In the genomic region with DNA sequence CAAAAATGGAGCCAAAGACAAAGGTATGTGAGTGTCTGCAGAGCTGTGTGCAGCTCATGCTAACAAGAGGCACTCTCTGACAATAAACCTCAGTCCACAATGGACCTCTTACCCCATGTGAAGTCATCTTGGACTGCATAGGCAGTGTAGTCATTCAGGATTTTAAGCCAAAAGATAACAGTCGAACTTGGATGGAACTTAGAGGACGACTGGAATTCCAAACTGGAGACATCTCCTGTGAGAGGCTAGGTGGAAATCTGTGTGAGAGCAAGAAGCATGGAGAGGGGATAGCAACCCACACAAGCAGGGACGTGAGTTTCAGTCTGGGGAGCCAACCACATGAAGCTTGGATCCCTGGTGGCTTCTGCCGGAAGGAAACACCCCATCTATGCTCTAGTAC, we compare ENCODE assay signal across 23 mouse cellular contexts.
DNase-seq lines count a peak whose midpoint lies in the region; ATAC-seq lines count a peak whose summit lies in the region.
"Had no signal": no experiment of that assay in that cellular context is flagged by ENCODE, and none has a peak within 500 bp of the region (broad histone marks: within the 10 kb centered on the region; RNA-seq: fewer than 3 reads in every experiment).

No protein-coding gene starts in this region.

- H3K9me3 ChIP-seq in heart, embryonic 11.5 days (replicated peaks; ENCODE audit: control insufficient read depth, low read length), result no peaks in the 10 kb centered on the region
- H3K9me3 ChIP-seq in forebrain, embryonic 10.5 days, result no peaks in the 10 kb centered on the region
- H3K9me3 ChIP-seq: embryonic facial prominence, embryonic 13.5 days; embryonic facial prominence, embryonic 15.5 days; forebrain, embryonic 13.5 days; forebrain, embryonic 15.5 days had no signal

- no peak overlapping the region for H3K4me2 ChIP-seq in heart, embryonic 11.5 days
- H3K4me2 ChIP-seq: embryonic facial prominence, embryonic 13.5 days; embryonic facial prominence, embryonic 15.5 days; forebrain, embryonic 13.5 days; forebrain, embryonic 15.5 days had no signal

- no peak overlapping the region for H3K4me3 ChIP-seq in heart, embryonic 11.5 days (ENCODE audit: low read depth, low read length)
- no peak overlapping the region for H3K4me3 ChIP-seq in forebrain, embryonic 10.5 days
- H3K4me3 ChIP-seq: embryonic facial prominence, embryonic 13.5 days; embryonic facial prominence, embryonic 15.5 days; erythroblast, embryonic 14.5 days; forebrain, embryonic 13.5 days; forebrain, embryonic 15.5 days had no signal

- H3K9ac ChIP-seq in heart, embryonic 11.5 days (ENCODE audit: low read depth, low read length), result no peak overlapping the region
- H3K9ac ChIP-seq: embryonic facial prominence, embryonic 13.5 days; embryonic facial prominence, embryonic 15.5 days; forebrain, embryonic 13.5 days; forebrain, embryonic 15.5 days had no signal

- H3K4me1 ChIP-seq in heart, embryonic 11.5 days (ENCODE audit: control insufficient read depth, insufficient read depth, low read length), result no peaks in the 10 kb centered on the region
- H3K4me1 ChIP-seq in forebrain, embryonic 10.5 days, result peaks cover 14% of the 10 kb centered on the region
- H3K4me1 ChIP-seq: embryonic facial prominence, embryonic 15.5 days had no signal

- no peaks in the 10 kb centered on the region for H3K27me3 ChIP-seq in heart, embryonic 11.5 days (ENCODE audit: control insufficient read depth, insufficient read depth, low read length)
- no peaks in the 10 kb centered on the region for H3K27me3 ChIP-seq in forebrain, embryonic 10.5 days (ENCODE audit: poor library complexity, severe bottlenecking)
- H3K27me3 ChIP-seq: embryonic facial prominence, embryonic 13.5 days; embryonic facial prominence, embryonic 15.5 days; forebrain, embryonic 13.5 days; forebrain, embryonic 15.5 days had no signal

- intact Hi-C loops in heart, postnatal 14 days (cut with DNase I), result no loop called here
- intact Hi-C loops in heart, postnatal 10 days (cut with DNase I), result no loop called here

- ATAC-seq in heart, embryonic 11.5 days (replicated peaks; ENCODE audit: insufficient number of reproducible peaks, low FRiP score, low TSS enrichment), result no peak
- ATAC-seq: forebrain, embryonic 13.5 days; forebrain, embryonic 15.5 days had no signal

- WGBS in heart, embryonic 11.5 days (ENCODE audit: insufficient replicate concordance), result 66% methylated on average over 4 of the region's 4 CpGs
- WGBS in forebrain, embryonic 10.5 days, result 83% methylated on average over 4 of the region's 4 CpGs

- H3K36me3 ChIP-seq in heart, embryonic 11.5 days (ENCODE audit: control insufficient read depth, insufficient read depth, low read length), result no peaks in the 10 kb centered on the region
- H3K36me3 ChIP-seq in forebrain, embryonic 10.5 days (replicated peaks), result no peaks in the 10 kb centered on the region
- H3K36me3 ChIP-seq: embryonic facial prominence, embryonic 13.5 days; embryonic facial prominence, embryonic 15.5 days; forebrain, embryonic 15.5 days had no signal

- H3K27ac ChIP-seq in heart, embryonic 11.5 days (ENCODE audit: low read depth, low read length), result no peak overlapping the region
- no peak overlapping the region for H3K27ac ChIP-seq in forebrain, embryonic 10.5 days
- H3K27ac ChIP-seq: embryonic facial prominence, embryonic 13.5 days; embryonic facial prominence, embryonic 15.5 days; forebrain, embryonic 13.5 days; forebrain, embryonic 15.5 days had no signal

- peak; percentile 20 to 39 for DNase-seq in heart, adult 18-20 months
- DNase-seq in heart, postnatal 4 days, result no peak
- DNase-seq in heart, adult 9 months (ENCODE audit: low spot score in 2 of 2), result peak; percentile 34 to 38
- no peak for DNase-seq in heart, postnatal 14 days
- DNase-seq in heart, postnatal 10 days, result peak; percentile 46 to 56
- DNase-seq in skeletal muscle tissue, adult 2 months (ENCODE audit: low read depth, low spot score), result peak; percentile 27
- no peak for DNase-seq in forebrain, embryonic 10.5 days (ENCODE audit: extremely low spot score, low spot score)
- DNase-seq: adrenal gland, adult 2 months; adrenal gland, postnatal 10 days; adrenal gland, postnatal 25 days; cerebellum, adult 11 months; cerebellum, adult 18-20 months; cerebellum, adult 8-10 months; cerebellum, adult 9-11 months; cerebellum, postnatal 14 days; cerebellum, postnatal 36 days; embryo, embryonic 11 days had no signal

Comparison
In these comparisons a context has a peak if more than half of its experiments do, and no peak if none do; other contexts are left out.
1. DNase-seq: peak in heart, adult 18-20 months (2 of 2), heart, adult 9 months (2 of 2), heart, postnatal 10 days (2 of 2) and skeletal muscle tissue, adult 2 months (single experiment); none in heart, postnatal 4 days (single experiment), heart, postnatal 14 days (0 of 2) and forebrain, embryonic 10.5 days (single experiment).